Mouse (Mus musculus) fat pad, adult 2 months (tissue): Measurements from ENCODE around the gene Lpcat2b.

Experiments
- DNase-seq: peaks from one replicate; pipeline ENCODE4 v3.0.0-alpha.2; 2011; ENCODE audit warnings: low read depth, low spot score; ENCODE audit errors: extremely low read depth

Lpcat2b gene

GRCm38 (mm10) chr5:107447977-107448376 is 16.6 kb downstream of the Lpcat2b start:
- no peak for DNase-seq

GRCm38 (mm10) chr5:107448784-107449183 is 17.4 kb downstream of the Lpcat2b start:
- DNase-seq, result no peak

GRCm38 (mm10) chr5:107449620-107450019 is 18.3 kb downstream of the Lpcat2b start:
- DNase-seq, result no peak

GRCm38 (mm10) chr5:107450299-107450698 is 18.9 kb downstream of the Lpcat2b start:
- no peak for DNase-seq

GRCm38 (mm10) chr5:107462147-107463076 is 31.1 kb downstream of the Lpcat2b start:
- DNase-seq, result no peak

GRCm38 (mm10) chr5:107466501-107466900 is 35.2 kb downstream of the Lpcat2b start:
- no peak for DNase-seq

- DNase-seq, result no peak
Measured at GRCm38 (mm10) chr5:107467098-107467497, 35.7 kb downstream of the Lpcat2b start.

- DNase-seq, result no peak
Measured at GRCm38 (mm10) chr5:107470600-107471329, 39.4 kb downstream of the Lpcat2b start.

- DNase-seq, result no peak
Measured at GRCm38 (mm10) chr5:107480194-107480593, 48.8 kb downstream of the Lpcat2b start.
